Mouse (Mus musculus) hindbrain, postnatal 0 days (tissue): ENCODE results near the gene Tmem130. TPM values are rescaled to one million over a fixed set of nuclear protein-coding genes. Genes with fewer than 3 reads are reported as not detected.

Experiments
- ATAC-seq: fragments of 200-750 bp; cut with Nextera tagmentation; 2 replicates; pipeline ENCODE4 v1.8.0; 2017; ENCODE audit warnings: mild to moderate bottlenecking, moderate TSS enrichment, moderate library complexity
- DNase-seq: peaks from one replicate; pipeline ENCODE4 v3.0.0-alpha.2; 2015; ENCODE audit warnings: low spot score
- H3K27ac ChIP-seq: fragments of 300-500 bp; sonication (generic); 2 replicates; pipeline ENCODE4 v1.5.1; 2014; ENCODE audit warnings: mild to moderate bottlenecking
- H3K27me3 ChIP-seq: fragments of 300-500 bp; sonication (generic); 2 replicates; pipeline ENCODE4 v1.6.1; 2014; ENCODE audit warnings: low read length, mixed read lengths; ENCODE audit not compliant: insufficient read depth
- H3K36me3 ChIP-seq: fragments of 300-500 bp; sonication (generic); 2 replicates; pipeline ENCODE4 v1.6.1; 2014; ENCODE audit warnings: low read length, mixed read lengths; ENCODE audit not compliant: insufficient read depth
- H3K4me1 ChIP-seq: fragments of 300-500 bp; sonication (generic); 2 replicates; pipeline ENCODE4 v1.6.1; 2014; ENCODE audit warnings: antibody characterized with exemption, low read length, mixed read lengths; ENCODE audit not compliant: insufficient read depth
- H3K4me2 ChIP-seq: fragments of 300-500 bp; sonication (generic); 2 replicates; pipeline ENCODE4 v1.6.1; 2014; ENCODE audit warnings: low read depth, mild to moderate bottlenecking, low read length, moderate library complexity, mixed read lengths
- H3K4me3 ChIP-seq: fragments of 300-500 bp; sonication (generic); 2 replicates; pipeline ENCODE4 v1.5.1; 2014; ENCODE audit warnings: low read length
- H3K9ac ChIP-seq: fragments of 300-500 bp; sonication (generic); replicated peaks from 2 replicates; pipeline ENCODE4 v1.6.1; 2014; ENCODE audit warnings: mild to moderate bottlenecking, low read length, moderate library complexity, mixed read lengths
- H3K9me3 ChIP-seq: fragments of 300-500 bp; sonication (generic); 2 replicates; pipeline ENCODE4 v1.6.1; 2016; ENCODE audit warnings: low read length, mixed read lengths
- CTCF ChIP-seq: IDR thresholded peaks from 2 replicates; pipeline ENCODE4 v1.5.1; 2016; ENCODE audit warnings: antibody characterized with exemption, control low read depth, low read depth
- WGBS: fragments of 180-500 bp; shearing (Covaris S2); extraction: QIAGEN DNeasy Blood & Tissue Kit; methylation state at CpG from one replicate; pipeline ENCODE4 v1.1.7; 2014; 5-methylcytosine and 5-hydroxymethylcytosine counted together
- polyA plus RNA-seq: library from polyadenylated mRNA; unstranded; fragments of >200 nt; fragmentation: Nextera tagmentation; extraction: Ambion mirVana; gene quantifications from 2 replicates; pipeline ENCODE4 v1.2.1, GENCODE M21; 2015
- total RNA-seq: library from RNA; depleted of rRNA; stranded (reverse); fragments of >200 nt; gene quantifications from 2 replicates; pipeline ENCODE4 v1.2.3, GENCODE M21; 2014; rRNA removed

Gene Tmem130
- total and polyA plus RNA-seq, 2 experiments from 2014 or later = 310 to 459 TPM

GRCm38 (mm10) chr5:144695289-144696060, 66.1 kb downstream of the Tmem130 start:
- ATAC-seq (peak; percentile 77), DNase-seq (peak; percentile 76)
- Histone ChIP-seq H3K4me1 (peaks cover 10% of the 10 kb centered on the region), H3K4me3 (no peak overlapping the region), H3K9me3 (no peaks in the 10 kb centered on the region), H3K27me3 (no peaks in the 10 kb centered on the region), H3K36me3 (no peaks in the 10 kb centered on the region), H3K27ac (peak overlapping the region; percentile 45; the same call in 1 of the 2 replicates), H3K9ac (no peak overlapping the region), H3K4me2 (no peak overlapping the region)
- no peak for TF ChIP-seq CTCF
- WGBS = 43% methylated on average over 8 of the region's 8 CpGs

GRCm38 (mm10) chr5:144694161-144694560, 67.5 kb downstream of the Tmem130 start:
- WGBS = 74% methylated on average over 4 of the region's 4 CpGs
- no peak for DNase-seq

GRCm38 (mm10) chr5:144691421-144691820, 70.2 kb downstream of the Tmem130 start:
- Histone ChIP-seq H3K27me3 (no peaks in the 10 kb centered on the region), H3K9me3 (no peaks in the 10 kb centered on the region), H3K36me3 (no peaks in the 10 kb centered on the region), H3K27ac (peak overlapping the region; percentile 7; the same call in 1 of the 2 replicates), H3K9ac (no peak overlapping the region), H3K4me1 (peaks cover 17% of the 10 kb centered on the region), H3K4me2 (no peak overlapping the region), H3K4me3 (no peak overlapping the region)
- DNase-seq (peak; percentile 45), ATAC-seq (0 out of 2 replicates have a peak, but pooled peaks have one; percentile 25)
- 36% methylated on average over 4 of the region's 4 CpGs for WGBS
- no peak for TF ChIP-seq CTCF

More at GRCm38 (mm10) chr5:144694161-144694560, 67.5 kb downstream of the Tmem130 start:
- Histone ChIP-seq H3K9ac (no peak overlapping the region), H3K4me1 (peaks cover 10% of the 10 kb centered on the region), H3K4me3 (no peak overlapping the region), H3K36me3 (no peaks in the 10 kb centered on the region), H3K27ac (no peak overlapping the region), H3K4me2 (no peak overlapping the region), H3K27me3 (no peaks in the 10 kb centered on the region), H3K9me3 (no peaks in the 10 kb centered on the region)
- TF ChIP-seq CTCF = no peak; the same call in 1 of the 2 replicates
- no peak for ATAC-seq

DNA sequence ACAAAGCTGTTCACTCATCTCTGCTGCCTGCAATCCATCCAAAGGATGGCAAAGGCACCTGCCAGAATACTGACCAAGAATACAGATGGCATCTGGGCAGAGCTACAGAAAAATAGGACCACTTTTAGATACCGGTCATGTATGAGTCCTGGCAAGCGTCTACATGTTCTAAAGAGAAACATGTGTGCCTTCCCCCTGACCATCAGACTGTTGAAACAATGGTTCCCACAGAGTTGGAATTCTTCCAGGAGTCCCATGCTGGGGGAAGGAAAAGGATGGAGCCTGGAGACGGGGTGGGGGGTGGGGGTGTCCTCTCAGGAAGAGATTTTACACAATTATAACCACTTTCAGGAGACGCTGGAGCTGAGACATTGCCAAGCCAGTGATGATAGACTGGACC, 73.2 kb downstream of the Tmem130 start:
- ATAC-seq (no peak), DNase-seq (peak; percentile 37)
- Histone ChIP-seq H3K9me3 (no peaks in the 10 kb centered on the region), H3K27ac (no peak overlapping the region), H3K36me3 (no peaks in the 10 kb centered on the region), H3K4me2 (no peak overlapping the region), H3K4me1 (peaks cover 7% of the 10 kb centered on the region), H3K27me3 (no peaks in the 10 kb centered on the region), H3K9ac (no peak overlapping the region), H3K4me3 (no peak overlapping the region)
- TF ChIP-seq CTCF = no peak
- 38% methylated on average over 4 of the region's 4 CpGs for WGBS

Other genes with a start within 250 kb of the Tmem130 start
- 36.1 and 38.2 TPM in 2 replicates for gene Nptx2, start 215.9 kb downstream of the Tmem130 start, total RNA-seq
- gene Nptx2, start 215.9 kb downstream of the Tmem130 start, polyA plus RNA-seq = 7.6 and 7.8 TPM in 2 replicates
- 149 and 156 TPM in 2 replicates for gene Trrap, start 5.9 kb upstream of the Tmem130 start, total RNA-seq
- gene Trrap, start 5.9 kb upstream of the Tmem130 start, polyA plus RNA-seq = 58.4 and 61.2 TPM in 2 replicates
- gene Smurf1, start 204.0 kb upstream of the Tmem130 start, total RNA-seq = 57.9 and 58.1 TPM in 2 replicates
- gene Smurf1, start 204.0 kb upstream of the Tmem130 start, polyA plus RNA-seq = 19.5 and 22.6 TPM in 2 replicates